Mouse (Mus musculus) 3T3-L1 (cell line): ENCODE data around the gene Sdk2.

ENCODE experiments used
- DNase-seq: peaks from one replicate; pipeline ENCODE4 v3.0.0-alpha.2; 2015; ENCODE audit warnings: low read depth, low spot score

The Sdk2 gene

GRCm38 (mm10) chr11:114066951-114067762 lies at the start of gene Sdk2:
Sdk2 (minus strand) TSS chr11:114067046.
- DNase-seq: no peak

- no peak for DNase-seq
Observed at GRCm38 (mm10) chr11:114115077-114115476, 48.2 kb upstream of the Sdk2 start.

GRCm38 (mm10) chr11:114114674-114115073 lies 47.8 kb upstream of the Sdk2 start:
- no peak for DNase-seq

GRCm38 (mm10) chr11:114110851-114111250 lies 44.0 kb upstream of the Sdk2 start:
- no peak for DNase-seq

GRCm38 (mm10) chr11:114093636-114094035 lies 26.8 kb upstream of the Sdk2 start:
- DNase-seq: no peak

DNA sequence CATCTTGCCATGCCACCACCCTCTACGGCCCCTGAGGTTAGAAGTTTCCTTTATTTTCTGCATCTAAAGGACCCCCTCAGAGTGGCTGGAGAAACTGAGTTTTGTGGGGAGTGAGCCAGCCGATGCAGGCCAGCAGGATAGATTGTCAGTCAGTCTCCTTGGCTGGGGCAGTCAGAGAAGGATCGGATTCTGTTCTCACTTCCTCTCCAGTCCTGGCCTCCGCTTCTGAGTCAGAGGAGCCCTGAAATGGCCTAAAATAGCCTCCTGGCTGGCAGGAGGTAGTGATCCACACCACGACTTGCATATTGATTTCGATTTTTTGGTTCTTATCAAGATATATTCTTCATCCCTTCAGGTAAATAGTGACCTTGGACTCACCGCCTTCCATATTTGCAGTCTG lies 26.3 kb upstream of the Sdk2 start:
- DNase-seq: no peak

GRCm38 (mm10) chr11:114080606-114081005 lies 13.8 kb upstream of the Sdk2 start:
- DNase-seq: no peak

DNA sequence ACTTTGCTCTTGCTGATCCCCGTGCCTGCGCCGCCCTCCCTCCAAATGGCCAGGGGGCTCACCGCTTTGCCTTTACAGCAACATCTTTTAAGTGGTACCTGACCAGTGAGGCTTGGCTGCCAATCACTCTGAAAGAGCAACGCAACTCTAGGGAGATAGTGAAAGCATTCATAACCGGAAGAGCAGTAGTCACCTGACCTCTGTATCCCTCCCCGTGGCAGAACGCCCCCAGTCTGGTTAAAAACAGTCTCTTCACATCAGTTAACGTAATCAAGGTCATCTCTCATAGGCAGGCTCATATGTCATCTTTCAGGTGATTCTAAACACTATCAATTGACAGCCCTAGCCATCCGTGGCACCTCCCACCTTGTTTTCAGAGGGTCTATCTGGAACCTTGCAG lies 5.8 kb upstream of the Sdk2 start:
- DNase-seq: no peak

GRCm38 (mm10) chr11:114071998-114072397 lies 5.2 kb upstream of the Sdk2 start:
- no peak for DNase-seq

DNA sequence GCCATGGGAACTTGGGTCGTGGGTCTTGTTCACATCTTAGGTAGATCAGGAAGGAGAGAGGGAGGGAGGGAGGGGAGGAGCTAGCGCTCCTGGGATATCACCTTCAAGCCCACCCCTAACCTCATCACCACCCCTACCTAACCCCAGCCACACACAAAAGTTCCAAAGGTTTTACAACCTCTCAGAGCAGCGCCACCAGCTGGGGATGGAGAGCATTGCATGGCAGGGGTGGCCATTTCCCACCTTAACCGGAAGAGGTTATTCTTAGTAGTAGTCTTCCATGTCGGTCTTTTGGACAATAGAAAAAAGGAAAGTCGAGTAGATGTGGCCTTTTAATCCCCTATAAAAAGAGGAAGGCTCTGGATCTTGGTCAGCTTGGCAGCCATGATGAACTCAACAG lies 4.0 kb upstream of the Sdk2 start:
- DNase-seq: no peak

GRCm38 (mm10) chr11:114070131-114070530 lies 3.3 kb upstream of the Sdk2 start:
- DNase-seq: no peak

- no peak for DNase-seq
Observed at GRCm38 (mm10) chr11:114068390-114068789, 1.5 kb upstream of the Sdk2 start.

- DNase-seq: no peak
Observed at GRCm38 (mm10) chr11:114066098-114066950, 522 bp downstream of the Sdk2 start.

GRCm38 (mm10) chr11:114065596-114065995 lies 1.2 kb downstream of the Sdk2 start:
- no peak for DNase-seq

- no peak for DNase-seq
Observed at GRCm38 (mm10) chr11:114064871-114065388, 1.9 kb downstream of the Sdk2 start.

DNA sequence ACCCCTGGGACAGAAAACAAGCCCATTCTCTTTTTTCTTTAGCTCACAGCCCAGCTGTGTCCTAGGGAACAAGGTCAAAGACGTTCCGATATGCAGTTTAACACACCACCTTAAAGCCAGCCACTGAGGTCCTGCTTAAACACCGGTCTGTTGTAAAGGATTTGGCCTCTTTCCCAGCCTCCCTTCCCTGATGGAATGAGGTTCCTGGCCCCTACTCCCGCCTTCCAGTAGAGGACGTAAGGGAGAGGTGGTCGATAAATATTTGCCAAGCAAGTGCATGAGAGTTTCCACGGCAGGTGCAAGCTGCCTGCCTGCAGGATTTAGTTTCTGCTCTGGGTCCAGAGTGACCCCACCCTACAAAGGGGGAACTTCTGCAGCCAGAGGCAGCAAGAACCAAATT lies 4.9 kb downstream of the Sdk2 start:
- no peak for DNase-seq

- DNase-seq: no peak
Observed at GRCm38 (mm10) chr11:114061265-114061664, 5.6 kb downstream of the Sdk2 start.

DNA sequence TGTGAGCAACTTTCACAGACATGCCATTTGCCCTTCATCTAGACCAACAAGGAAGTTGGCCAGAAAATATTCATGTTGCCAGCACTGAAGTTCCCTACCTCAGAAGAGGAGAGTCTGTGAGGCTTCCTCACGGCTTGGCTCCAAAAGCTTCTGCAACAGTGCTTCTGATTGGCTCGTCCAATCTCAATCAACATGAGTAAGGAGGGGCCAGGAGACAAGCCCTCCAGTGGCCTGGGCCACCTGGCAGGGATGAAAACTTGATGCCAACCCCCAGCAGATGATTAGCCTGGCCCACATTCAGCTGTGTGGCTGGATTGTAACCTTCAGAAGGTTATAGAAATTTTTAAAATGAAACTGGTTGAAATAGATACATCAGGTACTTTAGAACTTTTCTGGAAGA lies 10.5 kb downstream of the Sdk2 start:
- no peak for DNase-seq

- no peak for DNase-seq
Observed at GRCm38 (mm10) chr11:114054581-114055315, 12.1 kb downstream of the Sdk2 start.

GRCm38 (mm10) chr11:114051361-114051760 lies 15.5 kb downstream of the Sdk2 start:
- no peak for DNase-seq

DNA sequence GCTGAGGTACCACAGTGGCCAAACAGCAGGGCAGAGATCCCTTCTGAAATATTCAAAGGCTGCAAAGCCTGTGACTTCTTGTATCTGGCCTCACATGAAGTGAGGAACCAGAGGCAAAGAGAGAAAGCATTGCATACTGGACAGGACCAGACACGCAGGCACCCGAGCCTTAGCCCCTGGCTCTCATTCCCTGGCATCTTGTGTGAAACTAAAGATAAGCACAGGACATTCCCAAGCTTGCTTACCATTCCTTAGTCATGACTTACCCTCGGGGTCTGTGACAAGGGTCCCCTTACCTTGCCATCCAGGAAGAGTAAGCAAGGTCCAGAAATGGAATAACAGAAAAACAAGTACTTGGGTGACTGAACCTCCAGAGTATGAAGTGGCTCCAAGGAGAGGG lies 16.3 kb downstream of the Sdk2 start:
- DNase-seq: no peak

- no peak for DNase-seq
Observed at GRCm38 (mm10) chr11:114047887-114048331, 18.9 kb downstream of the Sdk2 start.
